Mouse (Mus musculus): ENCODE results near the gene Tnfsf13b. TPM values are rescaled to one million over a fixed set of nuclear protein-coding genes. Genes with fewer than 3 reads are reported as not detected.

Gene Tnfsf13b
- 1.3 TPM for total RNA-seq (2023)

GRCm38 (mm10) chr8:10006156-10006985 lies at the start of gene Tnfsf13b:
Tnfsf13b (plus strand) TSS chr8:10006467.

GRCm38 (mm10) chr8:9977573-9978314 lies 28.5 kb upstream of the Tnfsf13b start, which contains the start of the genes Lig4 and Abhd13:
Lig4 (minus strand) TSS chr8:9977686.
Abhd13 (plus strand) TSS chr8:9977707.

Other genes with a start within 250 kb of the Tnfsf13b start
- not detected for gene Fam155a, start 235.3 kb upstream of the Tnfsf13b start, total RNA-seq (2023)
- gene Gm10217, start 142.2 kb upstream of the Tnfsf13b start, total RNA-seq (2023): not detected
- gene Lig4, start 28.8 kb upstream of the Tnfsf13b start, total RNA-seq (2023): 4.6 TPM
- 15.1 TPM for gene Abhd13, start 28.8 kb upstream of the Tnfsf13b start, total RNA-seq (2023)
- not detected for gene Myo16, start 147.4 kb downstream of the Tnfsf13b start, total RNA-seq (2023)